ENCODE assay signal across 12 mouse cellular contexts in the genomic region with DNA sequence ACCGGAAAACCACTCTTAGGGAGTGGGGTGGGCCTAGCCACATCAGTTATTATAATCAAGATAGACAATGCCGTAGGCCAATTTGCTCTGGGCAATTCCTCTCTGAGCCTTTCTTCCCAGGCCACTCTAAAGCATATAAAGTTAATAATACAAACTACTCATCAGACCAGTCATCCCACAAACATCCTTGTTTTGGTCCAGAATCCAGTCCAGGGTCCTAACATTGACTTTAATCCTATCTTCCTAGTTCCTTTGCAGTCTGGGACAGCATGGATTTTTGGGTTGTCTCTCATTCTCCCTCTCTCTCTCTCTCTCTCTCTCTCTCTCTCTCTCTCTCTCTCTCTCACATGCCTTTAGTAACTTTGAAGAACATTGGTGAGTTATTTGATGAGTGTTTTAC.
"Had no signal": no experiment of that assay in that cellular context is flagged by ENCODE, and none has a peak within 500 bp of the region (broad histone marks: within the 10 kb centered on the region; RNA-seq: fewer than 3 reads in every experiment).

No protein-coding gene starts in this region.

- H3K4me3 ChIP-seq: liver, embryonic 15.5 days; lung, embryonic 15.5 days; megakaryocyte, embryonic 14.5 days had no signal

- ATAC-seq: midbrain, embryonic 16.5 days had no signal

- H3K36me3 ChIP-seq: liver, embryonic 15.5 days; lung, embryonic 15.5 days had no signal

- H3K27me3 ChIP-seq: liver, embryonic 15.5 days; lung, embryonic 15.5 days had no signal

- H3K9me3 ChIP-seq: liver, embryonic 15.5 days; lung, embryonic 15.5 days; megakaryocyte, embryonic 14.5 days had no signal

- H3K27ac ChIP-seq: liver, embryonic 15.5 days; lung, embryonic 15.5 days; macrophage had no signal

- H3K4me2 ChIP-seq: liver, embryonic 11.5 days; liver, embryonic 15.5 days; lung, embryonic 15.5 days; midbrain, embryonic 11.5 days had no signal

- DNase-seq: left cerebral cortex, postnatal 4 days; lung, postnatal 14 days; spleen, adult 18-20 months; thymus, adult 18-20 months; thymus, postnatal 14 days had no signal

- H3K9ac ChIP-seq: liver, embryonic 15.5 days; lung, embryonic 15.5 days had no signal
